1 mouse cellular context compared by ENCODE assay signal in genomic region chr1:172502145-172503110, GRCm38 (mm10).
TF ChIP-seq lines count a peak whose summit lies in the region.

No protein-coding gene starts in this region.

TF ChIP-seq in MEL, 35 proteins besides CTCF, POLR2A, EP300 and RAD21:
- TF ChIP-seq GABPA (IDR thresholded peaks at IDR 0.05; ENCODE audit: low read depth, low read length) (no peak), USF1 (IDR thresholded peaks at IDR 0.05; ENCODE audit: low read depth, low read length) (no peak), ZC3H11A (IDR thresholded peaks at IDR 0.05; ENCODE audit: low read depth, low read length) (no peak), USF2 (IDR thresholded peaks at IDR 0.05; ENCODE audit: borderline replicate concordance in 1 of 2, insufficient read depth in 1 of 2, low read depth in 1 of 2, low read length in 2 of 2) (no peak), TBP (IDR thresholded peaks at IDR 0.05; ENCODE audit: low read depth, low read length) (no peak), MXI1 (IDR thresholded peaks at IDR 0.05; ENCODE audit: low read depth, low read length) (peak; percentile 7; the same call in 1 of the 2 replicates)
